Mouse (Mus musculus): ENCODE results near the gene Olfr1355. TPM values are rescaled to one million over a fixed set of nuclear protein-coding genes. Genes with fewer than 3 reads are reported as not detected.
"Not testable (repeated sequence)": the region's sequence is repeated elsewhere in the genome, so short reads cannot be mapped to it uniquely, and the experiment has no call there.

Olfr1355 gene
- not detected in 2 replicates for polyA plus RNA-seq (2015; fragmentation: Nextera tagmentation; extraction: Ambion mirVana)

- H3K4me1 ChIP-seq = no peaks in the 10 kb centered on the region
- H3K36me3 ChIP-seq = no peaks in the 10 kb centered on the region
- no peaks in the 10 kb centered on the region for H3K9me3 ChIP-seq (replicated peaks)
- no peak for ATAC-seq (ENCODE audit: low FRiP score)
- H3K27me3 ChIP-seq (replicated peaks) = no peaks in the 10 kb centered on the region
- no peak within 1 kb of the TSS for H3K27ac ChIP-seq (replicated peaks)
- no peak within 1 kb of the TSS for H3K4me2 ChIP-seq
- H3K4me3 ChIP-seq (replicated peaks) = no peak within 1 kb of the TSS
- 74% methylated on average over 2 of the region's 2 CpGs for WGBS
- H3K9ac ChIP-seq (replicated peaks) = no peak within 1 kb of the TSS
Observed at GRCm38 (mm10) chr10:78875240-78875639, at the start of gene Olfr1355. Olfr1355 (plus strand) TSS chr10:78875540.

- ATAC-seq (ENCODE audit: low FRiP score); H3K36me3 ChIP-seq: not testable (repeated sequence)
- 94% methylated on average over 12 of the region's 12 CpGs for WGBS
Observed at GRCm38 (mm10) chr10:78840456-78840855, 34.9 kb upstream of the Olfr1355 start.

GRCm38 (mm10) chr10:78852066-78852465 lies 23.3 kb upstream of the Olfr1355 start, which contains the start of gene Olfr1356:
Olfr1356 (minus strand) TSS chr10:78852166.
- Histone ChIP-seq H3K9ac (replicated peaks) (no peak within 1 kb of the TSS), H3K4me2 (no peak within 1 kb of the TSS), H3K36me3 (no peaks in the 10 kb centered on the region), H3K4me3 (replicated peaks) (no peak within 1 kb of the TSS), H3K9me3 (replicated peaks) (no peaks in the 10 kb centered on the region), H3K4me1 (no peaks in the 10 kb centered on the region), H3K27ac (replicated peaks) (no peak within 1 kb of the TSS), H3K27me3 (replicated peaks) (no peaks in the 10 kb centered on the region)
- ATAC-seq (ENCODE audit: low FRiP score) = no peak
- WGBS = 85% methylated on average over 2 of the region's 2 CpGs

More at GRCm38 (mm10) chr10:78840456-78840855, 34.9 kb upstream of the Olfr1355 start:
- not testable (repeated sequence) for H3K4me3 ChIP-seq (replicated peaks); H3K27me3 ChIP-seq (replicated peaks); H3K4me1 ChIP-seq; H3K27ac ChIP-seq (replicated peaks); H3K4me2 ChIP-seq; H3K9me3 ChIP-seq (replicated peaks); H3K9ac ChIP-seq (replicated peaks)

- H3K4me2 ChIP-seq; H3K9me3 ChIP-seq (replicated peaks); H3K36me3 ChIP-seq; H3K4me1 ChIP-seq; H3K27me3 ChIP-seq (replicated peaks); H3K9ac ChIP-seq (replicated peaks); ATAC-seq (ENCODE audit: low FRiP score); H3K27ac ChIP-seq (replicated peaks); H3K4me3 ChIP-seq (replicated peaks): not testable (repeated sequence)
- WGBS = 90% methylated on average over 1 of the region's 1 CpGs
Observed at GRCm38 (mm10) chr10:78912871-78913270, 37.5 kb downstream of the Olfr1355 start, which contains the start of gene Olfr1354. Olfr1354 (plus strand) TSS chr10:78913171.

Other genes starting within 250 kb of the Olfr1355 start
- gene Casp14, start 157.2 kb upstream of the Olfr1355 start, polyA plus RNA-seq (2015; fragmentation: Nextera tagmentation; extraction: Ambion mirVana) = 0.10 TPM in 1 of 2 replicates, not detected in the other
- 0.36 and 0.49 TPM in 2 replicates for gene Ccdc105, start 122.5 kb upstream of the Olfr1355 start, polyA plus RNA-seq (2015; fragmentation: Nextera tagmentation; extraction: Ambion mirVana)
- 27.5 and 31.0 TPM in 2 replicates for gene Slc1a6, start 95.0 kb upstream of the Olfr1355 start, polyA plus RNA-seq (2015; fragmentation: Nextera tagmentation; extraction: Ambion mirVana)
- gene Olfr1356, start 23.4 kb upstream of the Olfr1355 start, polyA plus RNA-seq (2015; fragmentation: Nextera tagmentation; extraction: Ambion mirVana) = not detected in 2 replicates
- not detected in 2 replicates for gene Olfr1354, start 37.6 kb downstream of the Olfr1355 start, polyA plus RNA-seq (2015; fragmentation: Nextera tagmentation; extraction: Ambion mirVana)
- gene Olfr8, start 75.1 kb downstream of the Olfr1355 start, polyA plus RNA-seq (2015; fragmentation: Nextera tagmentation; extraction: Ambion mirVana) = not detected in 2 replicates
- gene Olfr1353, start 87.8 kb downstream of the Olfr1355 start, polyA plus RNA-seq (2015; fragmentation: Nextera tagmentation; extraction: Ambion mirVana) = not detected in 2 replicates
- gene Olfr1352, start 105.5 kb downstream of the Olfr1355 start, polyA plus RNA-seq (2015; fragmentation: Nextera tagmentation; extraction: Ambion mirVana) = not detected in 2 replicates
- 0.17 TPM in 1 of 2 replicates, not detected in the other for gene Olfr1351, start 136.9 kb downstream of the Olfr1355 start, polyA plus RNA-seq (2015; fragmentation: Nextera tagmentation; extraction: Ambion mirVana)
- 0.24 and 0.60 TPM in 2 replicates for gene Olfr57, start 153.2 kb downstream of the Olfr1355 start, polyA plus RNA-seq (2015; fragmentation: Nextera tagmentation; extraction: Ambion mirVana)
- 40.9 and 44.4 TPM in 2 replicates for gene 2610008E11Rik, start 222.1 kb downstream of the Olfr1355 start, polyA plus RNA-seq (2015; fragmentation: Nextera tagmentation; extraction: Ambion mirVana)

Measured in neural tube, embryonic 15.5 days (tissue).